Mouse (Mus musculus): ENCODE results near the gene Nprl3.

DNA sequence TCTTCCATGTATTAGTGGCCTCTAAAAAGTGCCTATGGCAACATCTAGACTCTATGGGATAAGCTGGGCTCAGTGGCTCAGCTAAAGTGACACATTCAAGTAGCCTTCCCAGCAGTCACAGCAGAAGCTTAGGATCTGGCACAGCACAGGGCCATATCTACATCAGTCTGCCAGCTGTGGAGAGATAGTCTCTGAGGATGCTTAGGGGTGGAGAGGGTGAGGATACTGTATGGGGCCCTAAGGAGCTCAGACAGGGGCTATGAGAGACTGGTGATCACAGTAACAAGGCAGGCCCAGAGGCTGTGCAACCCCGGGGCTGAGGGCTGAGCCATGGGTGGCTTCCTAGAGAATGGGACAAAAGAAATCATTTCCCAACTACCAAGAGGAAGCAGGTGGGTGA is 39.5 kb upstream of the Nprl3 start:
- TF ChIP-seq POLR2A (IDR thresholded peaks at IDR 0.05; ENCODE audit: extremely low read depth, insufficient read depth, low read length) (no peak), CTCF (IDR thresholded peaks at IDR 0.05; ENCODE audit: low read depth, low read length) (no peak)

Data from liver, adult 2 months (tissue).